Mouse (Mus musculus) heart, adult 18-20 months (tissue): ENCODE measurements around the gene Agrp. TPM values are rescaled to one million over a fixed set of nuclear protein-coding genes. Genes with fewer than 3 reads are reported as not detected.
A peak's percentile ranks its signal among the peaks of the same experiment; 100 is the strongest.
"Not testable (repeated sequence)": the region's sequence is repeated elsewhere in the genome, so short reads cannot be mapped to it uniquely, and the experiment has no call there.

Experiments
- DNase-seq, 2 experiments: peaks; one replicate each; pipeline ENCODE4 v3.0.0; 2021 to 2022; ENCODE audit warnings: mixed read lengths in 1 of 2
- total RNA-seq, 2 experiments: library from RNA; stranded (reverse); gene quantifications; 2 replicates each; pipeline ENCODE4 v1.2.3; 2021

Gene Agrp
- total RNA-seq, 2 experiments from 2014 or later: not detected

DNA sequence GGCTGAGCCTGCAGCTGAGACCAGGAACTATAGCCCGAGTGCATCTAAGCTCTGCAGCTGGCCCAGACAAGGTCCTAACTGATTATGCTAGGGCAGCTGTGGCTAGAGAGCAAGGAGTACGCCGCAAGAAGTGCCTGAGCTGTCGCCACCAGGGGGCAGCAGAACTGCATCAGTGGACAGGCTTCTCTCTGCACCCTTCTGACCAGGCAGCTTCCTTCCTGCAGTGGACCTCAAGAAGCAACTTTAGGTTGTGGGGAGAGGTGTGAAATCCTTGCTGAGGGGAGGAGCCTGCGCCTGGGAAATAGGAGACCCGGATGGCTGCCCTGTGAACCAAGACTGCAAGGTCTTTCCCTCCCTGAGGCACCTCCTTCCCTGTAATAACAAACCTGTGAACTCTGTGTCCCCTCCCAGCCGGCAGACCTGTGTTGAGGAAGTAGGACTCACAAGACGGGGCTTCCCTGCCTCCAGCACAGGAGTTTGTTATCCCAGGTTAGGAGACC lies 14.7 kb downstream of the Agrp start:
- DNase-seq: peak; percentile 94 to 97

DNA sequence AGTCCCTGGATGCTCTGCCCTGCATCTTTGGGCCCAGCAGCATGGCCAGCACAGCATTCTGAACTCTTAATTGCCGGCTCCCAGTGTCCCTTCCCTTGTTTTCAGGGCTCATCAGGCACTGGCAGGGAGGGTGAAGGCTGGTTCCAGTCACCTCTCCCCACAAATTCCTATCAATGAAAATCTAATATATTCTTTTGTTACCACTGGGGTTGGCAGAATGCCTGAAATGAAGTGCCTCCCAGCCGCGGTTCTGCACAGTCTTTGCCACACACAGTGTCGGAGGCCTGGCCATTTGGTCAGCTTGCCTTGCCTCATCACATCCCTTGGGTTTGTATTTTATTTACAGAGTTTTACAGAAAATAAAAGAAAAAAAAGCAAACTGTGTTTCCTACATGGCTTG lies 15.4 kb downstream of the Agrp start:
- peak in 1 of 2 experiments; percentile 7 for DNase-seq

DNA sequence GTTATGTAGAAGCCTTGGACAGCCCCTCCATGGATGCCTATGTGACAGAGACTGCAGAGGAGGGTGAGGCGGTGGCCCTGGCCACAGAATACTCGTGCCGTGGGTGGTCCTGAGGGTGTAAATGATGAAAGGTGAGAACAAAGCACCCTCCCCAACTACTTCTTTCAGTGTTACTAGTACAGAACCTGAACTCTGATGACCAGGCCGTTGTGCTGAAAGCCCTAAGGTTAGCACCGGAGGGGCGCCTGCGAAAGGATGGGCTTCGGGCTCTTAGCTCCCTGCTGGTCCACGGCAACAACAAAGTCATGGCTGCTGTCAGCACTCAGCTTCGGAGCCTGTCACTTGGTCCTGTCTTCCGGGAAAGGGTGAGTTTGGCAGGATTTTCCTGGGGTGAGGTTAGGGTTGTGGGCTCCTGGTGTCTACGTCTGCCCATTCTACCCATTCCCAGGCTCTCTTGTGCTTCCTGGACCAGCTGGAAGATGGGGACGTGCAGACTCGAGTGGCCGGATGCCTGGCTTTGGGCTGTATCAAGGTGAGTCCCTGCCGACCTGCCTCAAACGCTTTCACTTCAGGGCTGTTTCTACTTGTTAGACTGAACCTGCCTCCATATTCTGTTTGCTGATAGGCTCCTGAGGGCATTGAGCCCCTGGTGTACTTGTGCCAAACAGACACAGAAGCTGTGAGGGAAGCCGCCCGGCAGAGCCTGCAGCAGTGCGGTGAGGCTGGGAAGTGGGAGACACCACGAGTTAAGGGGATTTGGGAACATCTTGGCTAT lies 16.1 kb downstream of the Agrp start:
- peak in 1 of 2 experiments; percentile 22 for DNase-seq

DNA sequence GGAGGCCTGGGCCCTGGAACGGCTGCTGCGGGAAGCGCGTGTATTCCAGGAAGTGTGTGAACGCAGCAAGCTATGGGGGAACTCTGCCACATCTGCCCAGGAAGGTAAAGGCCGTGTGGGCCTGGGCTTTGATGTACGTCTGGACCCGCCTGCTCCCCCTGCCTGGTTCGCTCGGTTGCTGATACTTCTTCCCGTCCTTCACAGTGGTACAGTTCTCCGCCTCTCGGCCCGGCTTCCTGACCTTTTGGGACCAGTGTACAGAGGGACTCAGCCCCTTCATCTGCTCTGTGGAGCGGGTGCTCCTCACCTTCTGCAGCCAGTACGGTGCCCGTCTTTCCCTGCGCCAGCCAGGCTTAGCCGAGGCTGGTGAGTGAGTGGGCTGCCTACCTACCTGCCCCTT lies 17.0 kb downstream of the Agrp start:
- no peak for DNase-seq

DNA sequence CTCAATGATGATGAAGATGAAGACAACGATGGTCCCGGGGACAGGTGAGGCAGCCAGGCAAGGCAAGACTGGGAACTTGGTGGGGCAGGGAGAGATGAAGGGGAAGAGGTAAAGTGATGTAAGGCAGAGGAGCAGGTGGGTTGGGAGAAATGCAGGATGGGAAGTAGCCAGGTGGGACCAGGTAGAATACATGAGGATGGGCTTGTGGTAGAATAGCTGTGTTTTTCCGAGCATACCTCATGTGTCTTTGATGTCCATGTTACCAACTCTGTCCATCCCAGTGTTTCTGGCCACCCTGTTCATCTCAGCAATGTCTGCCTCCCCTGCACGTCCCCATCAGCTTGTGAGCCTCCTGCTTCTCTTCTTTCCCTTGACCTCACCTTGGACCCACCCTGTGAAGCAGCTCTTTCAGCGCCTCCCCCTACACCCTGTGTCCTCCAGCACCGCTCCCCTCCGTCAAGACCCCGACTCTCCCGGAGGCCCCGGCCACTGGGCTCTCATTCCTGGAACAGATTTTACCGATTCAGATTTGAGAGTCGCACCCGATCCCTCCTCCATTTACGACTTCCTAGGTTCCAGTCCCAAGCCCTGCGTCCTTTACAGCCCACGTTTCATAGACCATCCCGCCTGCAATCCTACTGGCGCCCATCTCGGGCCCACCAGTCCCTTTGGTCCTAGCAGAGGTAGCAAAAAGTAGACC lies 18.2 kb downstream of the Agrp start:
- DNase-seq: no peak

DNA sequence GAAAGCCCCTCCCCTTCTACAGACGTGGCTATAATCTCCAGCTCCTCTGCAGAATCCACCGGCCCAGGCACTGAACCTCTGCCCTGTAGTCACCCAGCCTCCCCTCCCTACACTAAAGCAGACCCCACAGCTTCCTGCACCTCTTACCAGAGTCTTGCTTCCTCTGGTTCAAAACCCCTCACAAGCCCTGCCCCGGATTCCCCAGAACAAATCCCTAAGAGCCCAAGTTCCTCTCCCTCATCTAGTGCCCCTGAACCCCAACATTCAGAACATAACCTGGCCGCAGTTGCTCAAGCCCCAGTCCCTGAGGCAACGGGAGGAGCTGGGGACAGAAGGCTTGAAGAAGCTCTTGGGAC lies 18.9 kb downstream of the Agrp start:
- DNase-seq: no peak

DNA sequence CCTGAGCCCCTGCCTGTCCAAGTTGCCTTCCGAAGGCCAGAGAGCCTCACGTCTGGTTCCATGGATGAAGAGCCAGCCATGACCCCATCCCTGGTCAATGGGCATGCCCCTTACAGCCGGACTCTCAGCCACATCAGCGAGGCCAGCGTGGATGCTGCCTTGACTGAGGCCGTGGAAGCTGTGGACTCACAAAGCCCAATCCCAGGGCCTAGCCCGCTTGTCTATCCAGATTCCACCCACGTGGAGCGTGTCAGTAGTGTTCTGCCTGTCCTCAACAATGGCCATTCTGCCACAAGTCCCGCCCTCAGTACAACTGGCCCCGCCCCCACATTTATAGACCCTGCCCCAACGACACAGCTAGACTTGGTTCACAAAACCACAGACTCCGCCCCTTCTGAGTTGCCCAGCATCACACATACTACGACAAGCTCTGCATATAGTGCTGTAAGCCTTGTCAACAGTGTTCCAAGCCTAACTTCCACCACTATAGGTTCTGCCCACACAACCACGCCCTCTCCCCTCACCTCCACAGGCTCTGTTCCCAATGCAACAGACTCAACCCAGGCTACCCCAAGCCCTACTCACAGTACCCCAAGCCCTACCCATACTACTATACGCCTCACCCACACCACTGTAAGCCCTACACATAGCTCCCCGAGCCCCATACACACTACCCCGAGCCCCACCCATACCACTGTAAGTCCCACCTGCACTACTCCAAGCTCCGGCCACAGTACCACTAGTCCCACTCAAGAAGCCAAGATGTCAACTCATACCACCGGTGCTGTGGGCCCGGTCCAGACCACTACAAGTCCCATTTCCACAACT lies 19.5 kb downstream of the Agrp start:
- DNase-seq: peak in 1 of 2 experiments; percentile 16

DNA sequence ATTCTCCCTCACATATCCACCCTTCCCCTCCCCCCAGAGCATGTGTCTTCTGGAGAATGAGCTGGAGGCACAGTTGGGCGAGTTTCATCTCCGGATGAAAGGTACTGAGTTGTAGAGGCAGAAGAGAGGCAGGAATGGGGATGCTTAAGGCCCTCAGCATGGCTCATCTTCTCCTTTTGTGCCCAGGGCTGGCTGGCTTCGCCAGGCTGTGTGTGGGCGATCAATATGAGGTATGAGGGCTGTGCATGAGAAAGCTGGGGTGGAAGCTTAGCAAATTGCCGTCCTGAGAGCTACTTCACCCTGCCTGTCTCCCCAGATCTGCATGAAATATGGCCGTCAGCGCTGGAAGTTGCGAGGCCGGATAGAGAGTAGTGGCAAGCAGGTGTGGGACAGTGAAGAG lies 21.3 kb downstream of the Agrp start:
- DNase-seq: no peak

DNA sequence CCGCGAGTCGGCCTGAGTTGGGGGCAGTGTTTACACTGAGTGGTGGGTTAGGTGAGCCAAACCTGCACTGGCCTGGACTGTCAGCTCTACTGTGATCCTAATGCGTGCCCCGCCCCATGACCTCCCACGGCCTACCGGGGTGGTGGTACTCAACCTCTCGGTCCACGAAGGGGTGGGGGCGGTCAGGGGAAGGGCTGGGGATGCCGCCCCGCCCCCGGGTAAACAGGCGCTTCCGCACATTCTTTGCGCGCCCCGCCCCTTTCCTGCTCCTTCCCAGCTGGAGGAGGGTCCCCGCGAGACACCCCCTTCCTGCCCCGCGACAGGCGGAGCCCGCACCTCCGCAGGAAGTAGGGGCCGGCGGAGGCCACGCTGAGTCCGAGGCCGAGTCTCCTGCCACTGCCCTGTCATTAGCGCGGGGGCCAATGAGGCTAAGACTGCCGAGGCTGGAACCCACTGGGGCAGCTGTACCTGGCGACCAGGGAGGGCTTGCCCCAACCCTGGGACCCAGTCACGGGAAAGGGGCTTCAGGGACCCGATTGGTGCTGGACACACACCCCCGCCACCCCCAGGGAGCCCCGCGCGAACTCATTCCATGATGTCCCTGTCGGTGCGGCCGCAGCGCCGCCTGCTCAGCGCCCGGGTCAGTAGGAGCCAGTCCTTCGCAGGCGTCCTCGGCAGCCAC lies 23.2 kb downstream of the Agrp start:
- DNase-seq: peak; percentile 84 to 94

DNA sequence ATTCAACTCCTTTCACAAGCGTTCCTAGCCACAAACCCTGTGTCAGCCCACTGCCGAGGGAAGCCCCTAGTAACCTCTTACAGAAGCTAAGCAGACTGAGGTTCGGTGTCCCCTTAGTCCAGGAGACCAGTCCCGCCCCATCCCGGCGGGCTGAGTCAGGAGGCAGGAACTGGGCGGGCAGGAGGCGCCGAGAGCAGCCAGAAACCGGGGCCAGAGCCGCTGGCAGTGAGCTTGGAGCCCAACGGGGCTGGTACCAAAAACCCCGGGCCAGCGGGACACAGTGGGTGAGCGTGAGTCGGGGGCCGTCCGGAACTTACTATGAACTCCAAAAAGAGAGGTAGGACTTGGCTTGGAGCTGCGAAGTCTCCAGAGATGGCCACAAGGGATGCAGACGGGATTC lies 24.2 kb downstream of the Agrp start:
- peak; percentile 76 to 85 for DNase-seq

DNA sequence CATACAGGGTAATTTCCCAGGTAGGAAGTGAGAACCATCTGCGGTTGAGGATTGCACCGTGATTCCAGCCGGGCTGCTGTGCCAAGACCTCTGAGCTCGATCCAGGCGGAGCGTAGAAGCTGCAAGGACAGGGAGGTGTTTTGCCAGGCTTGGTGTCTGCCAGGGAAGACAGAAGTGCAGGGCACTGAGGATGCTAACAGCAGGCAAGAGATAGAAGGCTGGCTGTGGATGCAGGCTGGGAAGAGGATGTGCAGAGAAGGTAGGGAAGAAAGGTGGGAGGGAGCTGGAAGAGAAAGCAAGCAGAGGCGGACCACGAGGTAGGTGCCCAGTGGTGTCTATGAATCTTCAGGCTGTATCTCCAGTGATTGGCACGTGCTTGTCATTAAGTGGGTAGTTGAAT lies 25.4 kb downstream of the Agrp start:
- peak; percentile 62 to 63 for DNase-seq

DNA sequence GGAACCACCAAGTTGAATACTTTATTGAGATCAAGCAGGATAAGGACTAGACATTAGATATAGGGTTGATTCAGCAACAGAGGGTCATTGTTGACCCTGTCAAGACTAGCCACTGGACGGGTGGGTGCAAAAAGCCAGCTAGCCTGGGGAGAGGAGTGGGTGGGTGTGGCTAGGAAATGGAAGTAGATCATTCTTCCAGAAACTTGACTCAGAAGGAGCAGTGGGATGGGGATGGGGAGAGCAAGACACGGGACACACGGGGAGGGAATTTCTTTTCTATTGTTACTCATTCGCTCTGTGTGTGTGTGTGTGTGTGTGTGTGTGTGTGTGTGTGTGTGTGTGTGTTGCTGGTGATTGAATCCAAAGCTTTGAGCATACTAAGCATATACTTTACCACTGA lies 27.4 kb downstream of the Agrp start:
- DNase-seq: peak in 1 of 2 experiments; percentile 10

DNA sequence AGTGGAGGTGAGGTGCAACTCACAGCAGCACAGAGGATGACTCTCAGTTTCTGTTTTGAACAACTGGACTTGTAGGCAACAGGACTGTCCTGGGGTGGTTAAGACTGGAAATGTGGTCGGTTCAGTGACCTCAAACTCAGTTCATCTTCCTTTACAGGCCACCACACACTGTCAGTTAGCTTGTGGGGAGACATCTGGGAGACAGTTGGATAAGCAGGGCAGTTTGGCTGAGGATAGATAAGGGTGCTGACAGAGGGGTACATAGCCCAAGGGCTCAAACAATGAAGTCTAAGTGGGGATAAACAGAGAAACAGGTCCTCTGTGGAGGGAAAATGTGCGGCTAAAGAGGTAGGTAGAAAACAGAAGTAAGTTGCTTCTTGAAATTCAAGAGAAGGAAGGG lies 27.8 kb downstream of the Agrp start:
- DNase-seq: no peak

DNA sequence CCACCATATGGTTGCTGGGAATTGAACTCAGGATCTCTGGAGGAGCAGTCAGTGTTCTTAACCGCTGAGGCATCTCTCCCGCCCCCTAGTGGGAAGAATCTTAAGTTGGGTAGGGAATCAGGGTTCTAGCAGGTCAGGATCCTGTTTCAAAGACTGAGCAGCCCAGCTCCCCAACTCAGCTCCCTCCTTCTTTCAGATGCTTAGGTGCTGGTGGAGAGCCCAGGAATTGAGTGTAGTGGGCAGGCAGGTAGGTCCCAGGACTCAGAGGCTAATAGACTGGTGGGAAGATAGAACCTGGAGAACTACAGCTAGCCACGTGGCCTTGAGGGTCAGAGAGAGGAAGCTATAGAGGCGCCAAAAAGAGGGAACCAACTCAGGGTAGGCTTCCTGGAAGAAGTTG lies 29.5 kb downstream of the Agrp start:
- peak; percentile 63 to 75 for DNase-seq

DNA sequence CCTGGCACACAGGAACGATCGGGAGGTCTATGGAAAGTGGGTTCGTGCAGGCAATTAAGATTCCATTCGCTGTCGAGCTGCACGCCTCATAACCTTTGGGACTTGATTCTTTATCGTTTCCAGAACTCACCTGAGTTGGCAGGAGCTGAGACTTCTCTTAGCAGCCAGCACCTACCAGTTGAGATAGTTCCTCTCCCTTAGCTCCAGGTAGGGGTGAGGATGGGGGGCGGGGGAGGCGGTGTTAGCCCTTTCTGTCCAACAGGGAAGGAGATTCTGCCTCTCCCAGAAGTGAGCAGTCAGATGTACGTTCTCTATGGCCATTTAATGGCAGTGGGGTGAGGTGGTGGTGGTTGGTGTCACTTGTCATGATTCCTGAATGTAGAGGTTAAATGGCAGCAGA lies 30.1 kb downstream of the Agrp start:
- no peak for DNase-seq

DNA sequence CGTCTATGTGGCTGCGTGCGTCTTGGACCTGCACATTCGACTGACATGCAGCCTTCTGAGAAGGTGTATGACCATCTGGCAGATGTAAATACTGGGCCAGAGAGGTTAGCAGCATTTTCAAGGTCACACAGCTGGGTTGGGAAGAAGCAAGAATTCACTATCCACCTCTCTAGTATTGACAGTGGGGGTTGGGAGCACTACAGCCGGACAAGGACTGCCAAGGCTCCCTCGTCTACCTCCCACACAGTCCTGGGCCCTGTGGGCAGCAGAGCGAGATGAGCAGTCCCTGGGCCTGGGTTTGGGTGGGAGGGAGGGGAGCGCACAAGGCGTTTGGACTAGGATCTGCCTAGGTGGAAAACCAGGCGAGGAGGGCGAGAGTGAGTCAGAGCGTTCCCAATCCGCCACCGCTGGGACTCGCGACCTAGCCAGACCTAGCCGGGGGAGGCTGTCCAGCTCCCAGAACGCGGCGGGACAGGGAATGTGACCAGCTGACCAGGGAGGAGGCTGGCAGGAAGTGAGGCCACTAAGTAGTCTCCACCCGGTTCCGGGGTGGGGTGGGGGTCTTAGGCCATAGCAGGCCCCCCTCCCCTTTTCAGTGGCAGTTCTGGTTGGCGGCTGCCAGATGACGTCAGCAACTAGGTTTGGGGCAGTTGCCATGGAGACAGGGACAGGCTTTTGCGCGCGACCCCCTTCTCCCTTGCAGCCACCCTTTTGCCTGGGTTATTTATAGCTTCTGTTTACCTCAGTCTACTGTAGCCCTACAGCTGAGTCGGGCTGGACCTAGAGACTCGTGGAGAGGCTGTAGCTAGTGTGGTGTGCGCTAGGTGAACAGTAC lies 30.8 kb downstream of the Agrp start:
- DNase-seq: peak; percentile 90 to 93

DNA sequence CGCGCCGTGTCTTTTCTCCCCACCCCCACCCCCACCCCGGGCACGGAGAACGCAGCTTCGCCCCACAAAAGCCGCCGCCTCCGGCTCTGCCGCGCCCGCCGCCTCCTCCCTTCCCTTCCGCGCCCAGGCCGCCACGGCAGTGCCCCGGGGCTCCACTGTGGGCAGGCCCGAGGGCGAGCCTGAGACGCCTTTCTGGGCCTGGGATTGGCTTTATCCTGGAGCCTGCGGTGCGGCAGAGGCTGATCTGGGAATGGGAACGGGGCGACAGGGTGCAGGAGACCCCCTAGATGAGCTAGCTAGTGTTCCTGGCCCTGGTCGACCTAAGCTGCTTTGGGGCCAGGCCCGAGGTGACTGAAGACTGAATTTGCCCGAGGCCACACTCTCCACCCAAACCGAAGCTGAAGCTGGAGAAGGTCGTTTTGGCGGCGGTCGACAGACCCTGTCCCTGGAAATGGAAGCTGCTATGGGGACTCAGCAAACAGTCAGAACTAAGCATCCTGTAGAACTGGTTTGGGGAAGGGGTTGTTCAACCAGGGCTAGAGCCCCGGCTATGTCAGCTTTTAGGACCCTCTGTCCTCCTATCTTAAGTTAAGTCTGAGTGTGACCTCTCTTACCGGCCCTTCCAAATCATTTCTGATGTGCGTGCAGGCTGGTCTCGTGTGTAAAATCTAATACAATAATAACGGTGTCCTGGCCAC lies 31.6 kb downstream of the Agrp start:
- DNase-seq: peak; percentile 57 to 74

DNA sequence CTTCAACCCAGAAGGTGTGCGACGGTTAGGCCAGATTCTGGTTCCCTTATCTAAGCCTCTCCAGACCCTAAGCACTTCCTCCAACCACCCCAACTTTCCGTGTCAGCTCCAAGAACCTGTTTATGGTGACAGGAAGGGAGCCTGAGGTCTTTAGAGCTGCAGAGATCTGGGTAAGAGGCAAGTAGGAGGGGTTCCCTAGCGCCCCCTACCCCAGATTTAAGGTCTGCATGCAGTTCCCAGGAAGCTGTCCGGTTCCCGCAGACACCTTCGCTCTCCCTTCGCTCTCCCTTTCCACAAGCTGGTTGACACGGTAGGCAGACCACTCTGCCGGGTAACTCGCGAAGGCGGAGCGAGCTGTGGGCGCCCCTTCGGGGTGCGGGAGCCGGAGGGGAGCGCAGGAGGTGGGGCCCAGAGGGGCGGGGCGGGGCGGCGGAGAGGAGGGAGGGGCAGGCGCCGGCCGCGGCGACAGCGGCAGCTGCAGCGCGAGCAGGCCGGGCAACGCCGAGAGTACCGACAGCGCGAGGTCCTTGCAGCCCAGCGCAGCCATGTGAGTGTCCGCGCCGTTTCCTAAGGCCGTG lies 32.3 kb downstream of the Agrp start, which contains the start of gene Ripor1:
Gene Ripor1 (plus strand): TSS at position 452 of the 578 bp plus-strand sequence.
- DNase-seq: peak; percentile 86 to 89

DNA sequence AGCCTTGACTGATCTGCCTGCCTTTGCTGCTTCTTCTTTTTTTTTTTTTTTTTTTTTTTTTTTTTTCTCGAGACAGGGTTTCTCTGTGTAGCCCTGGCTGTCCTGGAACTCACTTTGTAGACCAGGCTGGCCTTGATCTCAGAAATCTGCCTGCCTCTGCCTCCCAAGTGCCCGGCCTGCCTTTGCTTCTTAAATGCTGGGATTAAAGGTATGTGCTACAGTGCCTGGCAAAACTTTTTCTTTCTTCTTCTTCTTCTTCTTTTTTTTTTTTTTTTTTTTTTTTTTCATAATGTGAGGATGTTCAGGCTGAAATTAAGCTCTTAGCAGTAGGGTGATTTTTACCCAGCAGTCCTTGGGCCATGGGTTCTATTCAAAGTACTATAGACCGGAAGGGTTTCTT lies 34.7 kb downstream of the Agrp start:
- not testable (repeated sequence) for DNase-seq

DNA sequence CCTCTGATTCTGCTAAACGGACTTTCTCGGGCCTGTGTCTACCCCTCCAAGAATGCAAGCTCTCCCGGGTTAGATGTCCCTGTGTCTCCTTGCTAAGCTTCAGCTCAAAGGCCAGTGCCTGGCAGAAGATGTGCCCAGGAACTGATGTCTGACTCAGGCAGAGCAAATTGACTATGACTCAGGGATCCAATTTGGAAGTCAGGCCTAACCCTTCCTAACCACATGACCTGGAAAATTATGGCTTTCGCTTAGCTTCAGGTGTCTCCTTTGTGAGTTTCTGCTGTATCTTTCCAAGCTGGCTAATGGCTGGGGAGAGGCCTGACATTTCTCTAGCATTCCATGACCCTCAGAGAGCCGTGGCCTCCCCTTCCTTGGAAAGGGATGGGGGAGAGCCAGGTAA lies 35.9 kb downstream of the Agrp start:
- no peak for DNase-seq
